Mouse (Mus musculus) limb, embryonic 11.5 days (tissue): ENCODE results near the gene Gm47791. TPM values are rescaled to one million over a fixed set of nuclear protein-coding genes. Genes with fewer than 3 reads are reported as not detected.

Experiments used
- ATAC-seq: fragments of 200-750 bp; cut with Nextera tagmentation; 2 replicates; pipeline ENCODE4 v1.8.0; 2017; ENCODE audit warnings: low read depth; ENCODE audit not compliant: insufficient number of reproducible peaks, low FRiP score, low TSS enrichment
- DNase-seq: peaks from one replicate; pipeline ENCODE4 v3.0.0-alpha.2; 2015; ENCODE audit warnings: low spot score
- H3K27ac ChIP-seq: fragments of 300-500 bp; sonication (generic); replicated peaks from 2 replicates; pipeline ENCODE4 v1.5.1; 2014; ENCODE audit warnings: low read depth, mild to moderate bottlenecking, low read length
- H3K27me3 ChIP-seq: fragments of 300-500 bp; sonication (generic); 2 replicates; pipeline ENCODE4 v1.6.1; 2014; ENCODE audit warnings: mild to moderate bottlenecking, low read length, mixed read lengths; ENCODE audit not compliant: control insufficient read depth, insufficient read depth
- H3K36me3 ChIP-seq: fragments of 300-500 bp; sonication (generic); 2 replicates; pipeline ENCODE4 v1.6.1; 2014; ENCODE audit warnings: mild to moderate bottlenecking, low read length, moderate library complexity, mixed read lengths; ENCODE audit not compliant: control insufficient read depth, insufficient read depth
- H3K4me1 ChIP-seq: fragments of 300-500 bp; sonication (generic); 2 replicates; pipeline ENCODE4 v1.6.1; 2014; ENCODE audit warnings: low read length, mixed read lengths; ENCODE audit not compliant: control insufficient read depth, insufficient read depth
- H3K4me2 ChIP-seq: fragments of 300-500 bp; sonication (generic); 2 replicates; pipeline ENCODE4 v1.6.1; 2014; ENCODE audit warnings: low read depth, mild to moderate bottlenecking, moderate library complexity; ENCODE audit not compliant: severe bottlenecking
- H3K4me3 ChIP-seq: fragments of 300-500 bp; sonication (generic); 2 replicates; pipeline ENCODE4 v1.5.1; 2014; ENCODE audit warnings: low read depth, low read length
- H3K9ac ChIP-seq: fragments of 300-500 bp; sonication (generic); 2 replicates; pipeline ENCODE4 v1.6.1; 2014; ENCODE audit warnings: mild to moderate bottlenecking, low read length
- H3K9me3 ChIP-seq: fragments of 300-500 bp; sonication (generic); 2 replicates; pipeline ENCODE4 v1.6.1; 2016; ENCODE audit warnings: low read length; ENCODE audit not compliant: control insufficient read depth
- WGBS: fragments of 180-500 bp; shearing (Covaris S2); extraction: QIAGEN DNeasy Blood & Tissue Kit; methylation state at CpG from one replicate; pipeline ENCODE4 v1.1.7; 2014; 5-methylcytosine and 5-hydroxymethylcytosine counted together
- polyA plus RNA-seq: library from polyadenylated mRNA; unstranded; fragments of >200 nt; fragmentation: Nextera tagmentation; extraction: Ambion mirVana; gene quantifications from 2 replicates; pipeline ENCODE4 v1.2.1, GENCODE M21; 2014

Gene Gm47791
- not detected in 2 replicates for polyA plus RNA-seq

DNA sequence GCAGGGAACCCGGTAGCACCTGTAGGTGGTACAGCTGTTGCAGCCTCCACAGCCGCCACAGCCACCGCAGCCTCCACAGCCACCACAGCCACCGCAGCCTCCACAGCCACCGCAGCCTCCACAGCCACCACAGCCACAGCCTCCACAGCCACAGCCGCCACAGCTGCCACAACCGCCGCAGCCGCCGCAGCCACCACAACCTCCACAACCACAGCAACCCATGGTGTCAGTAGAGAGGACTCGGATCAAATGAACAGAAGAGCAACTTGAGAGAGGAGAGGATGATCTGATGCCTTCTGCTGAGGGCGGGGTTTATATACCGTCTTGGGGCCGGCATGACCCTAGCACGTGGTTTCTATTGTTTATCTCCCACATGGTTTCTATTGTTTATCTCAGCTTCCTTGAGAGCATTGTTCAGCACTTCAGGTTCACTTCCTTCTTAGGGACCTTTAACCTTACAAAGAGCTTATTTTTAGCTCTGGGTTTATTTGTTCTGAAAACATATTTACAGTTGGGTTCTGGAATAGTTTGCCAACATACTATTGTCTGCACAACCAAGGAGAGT, at the start of gene Gm47791:
Gm47791 (minus strand) TSS at position 222 of the 565 bp plus-strand sequence.
- ATAC-seq (no peak), DNase-seq (no peak)
- Histone ChIP-seq H3K36me3 (no peaks in the 10 kb centered on the region), H3K4me3 (no peak within 1 kb of the TSS), H3K27ac (no peak within 1 kb of the TSS), H3K4me2 (no peak within 1 kb of the TSS), H3K9ac (no peak within 1 kb of the TSS), H3K9me3 (no peaks in the 10 kb centered on the region), H3K27me3 (no peaks in the 10 kb centered on the region), H3K4me1 (no peaks in the 10 kb centered on the region)
- 93% methylated on average over 15 of the region's 15 CpGs for WGBS

DNA sequence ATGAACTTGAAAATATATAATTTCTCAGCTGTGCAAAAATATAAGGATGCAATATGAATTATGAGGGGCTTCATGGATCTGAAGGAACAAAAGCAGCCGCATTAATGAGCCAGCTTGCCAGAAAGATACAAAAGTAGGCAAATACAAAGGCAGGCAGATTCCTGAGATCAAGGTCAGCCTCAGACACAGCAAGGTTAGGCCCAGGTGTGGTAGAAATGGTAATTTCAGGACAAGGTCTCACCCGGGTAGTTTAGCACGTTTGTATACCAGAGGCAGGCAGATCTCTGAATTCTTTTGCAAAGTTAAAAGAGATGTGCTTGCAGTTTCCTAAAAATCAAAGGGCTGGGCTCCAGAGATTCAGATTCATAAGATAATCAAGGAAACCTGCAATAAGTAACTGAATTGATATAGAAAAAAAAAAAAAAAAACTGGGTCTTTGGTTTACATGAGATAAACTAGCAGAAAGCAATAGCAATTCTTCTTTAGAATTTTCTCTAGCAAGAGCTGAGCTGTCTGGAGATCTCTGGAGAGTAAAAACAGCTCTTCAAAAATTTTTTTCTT, 49.7 kb upstream of the Gm47791 start:
- Histone ChIP-seq H3K4me1 (no peaks in the 10 kb centered on the region), H3K9me3 (no peaks in the 10 kb centered on the region), H3K4me2 (no peak overlapping the region), H3K27me3 (no peaks in the 10 kb centered on the region), H3K36me3 (no peaks in the 10 kb centered on the region), H3K27ac (no peak overlapping the region), H3K9ac (no peak overlapping the region), H3K4me3 (no peak overlapping the region)
- WGBS: 82% methylated on average over 3 of the region's 3 CpGs
- ATAC-seq: no peak
- no peak for DNase-seq

DNA sequence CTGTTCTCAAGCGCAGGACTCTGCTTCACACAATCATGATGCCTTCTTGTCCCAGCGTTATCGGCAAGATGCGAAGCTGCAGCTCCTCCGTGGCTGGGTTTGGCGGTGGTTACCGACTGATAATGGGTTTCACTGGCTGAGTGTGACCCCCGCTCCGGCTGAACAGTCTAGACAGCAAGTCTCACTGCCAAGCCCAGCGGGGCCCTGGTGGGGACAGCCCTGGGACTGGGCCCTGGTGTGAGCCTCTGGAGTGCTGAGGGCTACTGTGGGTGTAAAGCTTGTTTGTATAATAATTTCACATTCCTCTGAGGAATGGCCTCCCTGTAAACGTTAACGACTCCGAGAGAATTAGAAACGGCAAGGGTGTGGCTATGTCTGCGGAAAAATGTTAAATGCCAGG, 49.1 kb upstream of the Gm47791 start:
- DNase-seq: peak; percentile 32
- Histone ChIP-seq H3K4me3 (no peak overlapping the region), H3K27me3 (no peaks in the 10 kb centered on the region), H3K4me1 (no peaks in the 10 kb centered on the region), H3K27ac (no peak overlapping the region), H3K4me2 (no peak overlapping the region), H3K9ac (no peak overlapping the region), H3K36me3 (no peaks in the 10 kb centered on the region), H3K9me3 (no peaks in the 10 kb centered on the region)
- ATAC-seq: no peak
- 61% methylated on average over 15 of the region's 15 CpGs for WGBS

DNA sequence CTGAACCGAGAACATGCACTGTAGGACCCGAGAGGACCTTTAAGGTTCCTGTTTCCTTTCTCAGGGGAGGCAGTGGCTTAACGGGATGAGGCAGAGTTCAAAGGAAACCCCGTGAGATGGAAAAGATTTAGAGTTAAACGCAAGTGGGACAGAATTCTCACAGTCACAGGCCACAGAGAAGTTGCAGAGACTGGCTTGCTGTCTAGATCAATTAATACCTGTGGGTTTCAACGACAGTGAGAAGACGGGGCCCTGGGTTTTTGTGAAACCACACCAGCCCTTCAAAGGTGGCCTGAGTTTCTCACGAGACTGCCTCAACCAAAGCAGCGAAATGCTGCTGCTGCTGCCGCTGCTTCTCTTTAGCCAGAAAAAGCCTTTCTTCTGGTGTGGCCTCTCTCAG, 48.3 kb upstream of the Gm47791 start:
- H3K27me3 ChIP-seq: no peaks in the 10 kb centered on the region
- no peaks in the 10 kb centered on the region for H3K4me1 ChIP-seq
- no peak overlapping the region for H3K4me2 ChIP-seq
- no peak overlapping the region for H3K27ac ChIP-seq
- no peaks in the 10 kb centered on the region for H3K36me3 ChIP-seq
- no peak overlapping the region for H3K4me3 ChIP-seq
- 49% methylated on average over 10 of the region's 10 CpGs for WGBS
- H3K9me3 ChIP-seq: no peaks in the 10 kb centered on the region
- no peak overlapping the region for H3K9ac ChIP-seq
- DNase-seq: no peak
- ATAC-seq: no peak

DNA sequence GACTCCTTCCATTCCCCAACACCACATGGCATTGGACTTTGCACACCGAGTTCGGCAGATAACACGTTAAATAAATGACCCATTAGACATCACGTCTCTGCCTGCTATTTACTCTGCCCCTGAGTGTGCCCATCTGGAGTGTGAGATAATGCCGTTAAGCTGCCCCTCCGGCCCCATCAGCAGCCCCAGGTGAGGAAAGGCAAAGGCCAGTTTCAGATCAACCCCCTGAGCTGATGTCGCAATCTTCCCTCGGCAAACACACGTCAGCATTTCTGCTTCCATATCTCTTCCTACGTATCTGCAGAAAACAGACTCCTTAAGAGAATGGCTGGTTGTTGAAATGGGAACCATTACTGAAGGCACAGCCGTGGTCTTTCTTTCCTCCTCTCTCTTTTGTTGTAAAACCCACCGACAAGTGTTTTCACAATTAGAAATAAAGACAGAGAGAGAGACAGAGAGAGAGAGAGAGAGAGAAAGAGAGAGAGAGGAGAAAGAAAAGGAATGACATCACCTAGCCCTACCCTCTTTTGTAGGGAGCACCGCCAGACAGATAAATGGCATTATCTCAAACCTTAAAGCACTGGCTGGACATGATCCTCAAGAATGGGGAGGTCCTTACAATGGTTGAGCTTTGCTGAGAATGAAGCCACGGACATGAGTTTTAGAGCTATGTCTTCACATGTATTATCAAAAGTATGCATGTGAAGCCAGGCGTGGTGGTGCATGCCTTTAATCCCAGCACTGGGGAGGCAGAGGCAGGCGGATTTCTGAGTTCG, 45.1 kb upstream of the Gm47791 start:
- Histone ChIP-seq H3K27me3 (no peaks in the 10 kb centered on the region), H3K4me1 (no peaks in the 10 kb centered on the region), H3K4me3 (no peak overlapping the region), H3K27ac (no peak overlapping the region), H3K9me3 (no peaks in the 10 kb centered on the region), H3K36me3 (no peaks in the 10 kb centered on the region), H3K9ac (no peak overlapping the region), H3K4me2 (no peak overlapping the region)
- ATAC-seq (no peak), DNase-seq (no peak)
- 80% methylated on average over 17 of the region's 17 CpGs for WGBS

DNA sequence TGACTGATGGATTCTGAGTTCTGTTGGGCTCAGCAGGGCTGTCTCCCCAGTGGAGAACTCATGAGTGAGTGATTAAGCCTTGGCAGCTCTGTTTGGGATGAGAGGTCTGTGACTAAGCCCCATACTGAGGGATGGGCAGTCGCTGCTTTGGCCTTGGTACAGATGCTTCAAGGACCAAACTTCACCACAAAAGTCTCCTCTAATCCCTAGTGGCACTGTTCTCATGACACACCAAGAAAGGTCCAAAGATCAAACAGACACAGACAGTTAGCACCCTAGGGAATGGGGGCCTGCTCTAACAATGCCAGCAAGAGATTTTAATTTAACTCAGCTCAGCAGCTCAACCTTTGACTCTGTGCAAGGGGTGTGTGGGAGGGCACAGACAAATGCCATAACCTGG, 40.7 kb upstream of the Gm47791 start:
- ATAC-seq: no peak
- Histone ChIP-seq H3K4me2 (no peak overlapping the region), H3K4me1 (no peaks in the 10 kb centered on the region), H3K9me3 (no peaks in the 10 kb centered on the region), H3K27ac (no peak overlapping the region), H3K9ac (no peak overlapping the region), H3K36me3 (no peaks in the 10 kb centered on the region), H3K4me3 (no peak overlapping the region), H3K27me3 (no peaks in the 10 kb centered on the region)
- no peak for DNase-seq
- WGBS: 68% methylated on average over 1 of the region's 1 CpGs

DNA sequence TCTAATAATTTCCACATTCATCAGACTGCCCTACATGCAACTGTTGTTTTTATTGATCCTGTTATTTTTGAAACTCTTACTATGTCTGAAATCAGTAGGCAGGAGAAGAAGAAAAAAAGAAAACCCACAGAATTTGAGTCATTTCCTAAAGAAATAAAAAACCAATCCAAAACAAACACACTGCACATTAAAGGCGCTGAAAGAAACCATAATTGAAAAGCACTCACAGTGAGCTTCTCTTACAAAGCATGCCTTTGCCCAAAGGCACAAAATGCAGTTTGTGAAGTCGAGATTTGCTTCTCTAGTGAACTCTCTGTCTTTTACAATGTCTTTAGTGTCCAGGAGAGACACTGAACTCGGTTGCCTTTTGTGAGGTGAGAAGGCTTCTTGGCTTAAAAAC, 37.5 kb upstream of the Gm47791 start:
- no peak overlapping the region for H3K4me2 ChIP-seq
- H3K9ac ChIP-seq: no peak overlapping the region
- WGBS: 75% methylated on average over 3 of the region's 3 CpGs
- H3K27me3 ChIP-seq: no peaks in the 10 kb centered on the region
- ATAC-seq (no peak), DNase-seq (no peak)
- no peak overlapping the region for H3K27ac ChIP-seq
- H3K9me3 ChIP-seq: no peaks in the 10 kb centered on the region
- no peaks in the 10 kb centered on the region for H3K36me3 ChIP-seq
- H3K4me3 ChIP-seq: no peak overlapping the region
- no peaks in the 10 kb centered on the region for H3K4me1 ChIP-seq

DNA sequence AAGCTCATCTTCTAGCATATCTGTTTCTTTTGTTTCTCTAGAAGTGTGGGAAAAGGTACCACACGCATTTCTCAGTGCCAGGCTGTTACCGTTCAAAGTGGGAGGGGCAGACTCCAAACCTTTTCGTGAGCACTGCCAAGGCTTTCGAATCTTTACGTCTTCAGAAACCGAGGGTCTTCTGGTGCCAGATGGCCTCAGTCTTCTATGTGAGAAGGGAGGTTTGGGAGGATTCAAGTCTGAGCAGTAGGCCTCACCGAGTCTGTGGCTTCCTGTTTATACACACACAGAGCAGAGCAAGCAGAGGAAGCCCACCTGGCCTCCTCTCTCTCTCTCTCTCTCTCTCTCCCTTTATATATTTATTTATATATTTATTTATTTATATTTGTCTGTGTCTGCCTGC, 36.2 kb upstream of the Gm47791 start:
- H3K9me3 ChIP-seq: no peaks in the 10 kb centered on the region
- H3K27ac ChIP-seq: no peak overlapping the region
- no peak for DNase-seq
- ATAC-seq: no peak
- H3K27me3 ChIP-seq: no peaks in the 10 kb centered on the region
- H3K4me3 ChIP-seq: no peak overlapping the region
- H3K4me2 ChIP-seq: no peak overlapping the region
- no peaks in the 10 kb centered on the region for H3K4me1 ChIP-seq
- H3K9ac ChIP-seq: no peak overlapping the region
- 83% methylated on average over 7 of the region's 7 CpGs for WGBS
- no peaks in the 10 kb centered on the region for H3K36me3 ChIP-seq
